Mouse (Mus musculus) E14TG2a.4 (cell line): Measurements from ENCODE around the gene Vgf.
A peak's percentile ranks its signal among the peaks of the same experiment; 100 is the strongest.

Experiments used
- H3K27me3 ChIP-seq: 2 replicates; pipeline ENCODE4 v1.6.1; 2014; ENCODE audit warnings: low read length, control low read depth; ENCODE audit not compliant: insufficient read depth
- H3K36me3 ChIP-seq: 2 replicates; pipeline ENCODE4 v1.6.1; 2014; ENCODE audit warnings: low read length, control low read depth; ENCODE audit not compliant: insufficient read depth
- H3K4me1 ChIP-seq: replicated peaks from 2 replicates; pipeline ENCODE4 v1.6.1; 2014; ENCODE audit warnings: low read depth, low read length, control low read depth
- H3K4me3 ChIP-seq: replicated peaks from 2 replicates; pipeline ENCODE4 v1.5.1; 2014; ENCODE audit warnings: mild to moderate bottlenecking, low read length
- H3K9me3 ChIP-seq: 2 replicates; pipeline ENCODE4 v1.6.1; 2014; ENCODE audit warnings: low read length, control low read depth
- CTCF ChIP-seq: conservative IDR thresholded peaks from 2 replicates; pipeline ENCODE4 v1.5.1; 2014; ENCODE audit warnings: low read length
- NANOG ChIP-seq: IDR thresholded peaks from 2 replicates; pipeline ENCODE4 v1.6.1; 2014; ENCODE audit warnings: borderline replicate concordance, low read length, mixed read lengths
- POU5F1 ChIP-seq: IDR thresholded peaks from 2 replicates; pipeline ENCODE4 v1.6.1; 2014; ENCODE audit warnings: low read length, borderline replicate concordance

Vgf gene

DNA sequence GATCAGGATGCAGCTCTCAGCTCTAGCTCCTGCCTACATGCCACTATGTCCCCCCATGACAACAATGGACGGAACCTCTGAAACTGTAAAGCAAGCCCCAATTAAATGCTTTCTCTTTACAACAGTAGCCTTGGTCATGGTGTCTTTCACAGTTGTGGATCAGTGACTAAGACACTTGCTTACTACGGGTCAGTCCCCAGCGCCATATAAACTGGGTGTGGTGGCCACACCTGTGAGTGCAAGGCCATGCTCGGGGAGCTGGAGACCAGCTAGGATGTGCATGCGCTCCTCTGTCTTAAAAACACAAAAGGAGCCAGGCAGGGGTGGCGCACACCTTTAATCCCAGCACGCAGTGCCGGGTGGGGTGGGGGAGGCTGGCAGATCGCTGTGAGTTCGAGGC, 13.3 kb downstream of the Vgf start:
- Histone ChIP-seq H3K36me3 (peaks cover 60% of the 10 kb centered on the region), H3K4me1 (peaks cover 47% of the 10 kb centered on the region), H3K9me3 (no peaks in the 10 kb centered on the region), H3K4me3 (no peak overlapping the region), H3K27me3 (0 out of 2 replicates have a peak, but pooled peaks cover under 1% of the 10 kb centered on the region)
- TF ChIP-seq NANOG (no peak), POU5F1 (no peak), CTCF (no peak)

DNA sequence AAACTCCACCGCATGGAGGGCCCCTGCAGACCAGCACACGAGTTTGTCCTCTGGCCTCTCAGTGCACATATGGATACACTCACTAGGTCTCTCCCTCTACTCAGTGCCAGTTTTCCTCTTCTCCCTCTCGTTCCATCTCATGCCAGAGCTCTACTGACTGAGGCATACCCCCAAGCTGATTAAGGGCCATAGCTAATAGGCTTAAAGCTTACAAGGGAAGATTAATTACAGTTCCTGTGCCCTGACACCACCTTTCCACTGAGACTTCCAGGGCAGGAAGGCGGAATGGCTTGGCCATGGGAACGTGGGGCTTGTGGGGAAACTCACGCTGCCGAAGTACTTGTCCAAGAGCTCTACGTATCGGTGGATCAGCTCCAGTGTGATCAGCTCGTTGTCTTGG, 15.2 kb downstream of the Vgf start:
- Histone ChIP-seq H3K4me3 (no peak overlapping the region), H3K9me3 (no peaks in the 10 kb centered on the region), H3K4me1 (peaks cover 58% of the 10 kb centered on the region), H3K27me3 (no peaks in the 10 kb centered on the region), H3K36me3 (peaks cover 50% of the 10 kb centered on the region)
- TF ChIP-seq POU5F1 = no peak
- TF ChIP-seq NANOG = no peak
- no peak for TF ChIP-seq CTCF

GRCm38 (mm10) chr5:137043997-137044396, 17.8 kb downstream of the Vgf start:
- Histone ChIP-seq H3K4me3 (no peak overlapping the region), H3K27me3 (no peaks in the 10 kb centered on the region), H3K36me3 (peaks cover 28% of the 10 kb centered on the region), H3K9me3 (no peaks in the 10 kb centered on the region), H3K4me1 (peaks cover 65% of the 10 kb centered on the region)
- no peak for TF ChIP-seq CTCF
- no peak for TF ChIP-seq NANOG
- no peak for TF ChIP-seq POU5F1

DNA sequence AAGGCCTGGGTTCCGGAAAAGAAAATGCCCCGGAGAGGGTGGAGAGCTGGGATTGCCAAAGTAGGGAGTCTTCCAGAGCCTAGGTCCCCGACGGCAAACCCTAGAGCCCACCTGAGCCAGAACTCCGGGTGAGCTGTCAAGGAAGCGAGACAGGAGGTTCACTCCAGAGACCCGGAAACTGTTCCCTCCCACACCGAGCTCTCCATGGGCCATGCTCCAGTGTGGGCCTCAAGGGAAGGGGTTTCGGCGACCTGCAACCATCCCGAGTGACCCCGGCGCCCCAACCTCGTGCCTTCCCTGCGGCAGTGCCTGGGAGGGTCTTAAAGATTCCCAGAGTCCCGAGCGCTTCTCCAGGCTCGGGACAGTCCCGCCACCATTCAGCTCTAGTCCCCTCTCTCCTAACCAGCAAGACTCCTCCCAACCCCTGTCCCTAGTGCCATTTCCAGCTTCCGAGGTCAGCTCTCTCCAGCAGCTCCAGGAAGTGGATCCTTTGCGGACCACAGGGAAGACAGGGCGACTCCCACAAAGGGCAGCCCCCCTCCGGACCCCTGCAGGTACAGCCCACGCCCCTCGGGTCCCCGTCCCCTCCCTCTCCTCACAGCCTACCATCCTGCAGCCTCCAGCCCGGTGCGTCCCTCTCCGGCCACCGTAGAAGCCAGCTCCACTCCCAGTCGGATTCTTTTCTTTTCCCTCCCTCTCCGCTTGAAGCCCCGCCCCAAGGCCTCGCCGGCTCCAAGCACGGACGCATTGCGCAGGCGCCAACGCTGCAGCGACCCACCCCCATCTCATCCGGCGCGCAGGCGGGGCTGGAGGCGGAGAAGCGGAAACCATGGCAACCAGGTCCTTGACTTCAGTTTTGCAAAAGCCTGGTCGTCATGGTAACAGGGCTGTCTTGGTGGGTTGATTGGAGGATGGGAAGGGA, 19.5 kb downstream of the Vgf start, which contains the start of gene Ap1s1:
Ap1s1 (minus strand) TSS at position 734 of the 922 bp plus-strand sequence.
- H3K36me3 ChIP-seq = peaks cover 21% of the 10 kb centered on the region
- peaks cover 56% of the 10 kb centered on the region for H3K4me1 ChIP-seq
- peak within 1 kb of the TSS; percentile 89 for H3K4me3 ChIP-seq
- TF ChIP-seq CTCF (no peak), POU5F1 (no peak), NANOG (no peak)
- no peaks in the 10 kb centered on the region for H3K9me3 ChIP-seq
- H3K27me3 ChIP-seq = no peaks in the 10 kb centered on the region

DNA sequence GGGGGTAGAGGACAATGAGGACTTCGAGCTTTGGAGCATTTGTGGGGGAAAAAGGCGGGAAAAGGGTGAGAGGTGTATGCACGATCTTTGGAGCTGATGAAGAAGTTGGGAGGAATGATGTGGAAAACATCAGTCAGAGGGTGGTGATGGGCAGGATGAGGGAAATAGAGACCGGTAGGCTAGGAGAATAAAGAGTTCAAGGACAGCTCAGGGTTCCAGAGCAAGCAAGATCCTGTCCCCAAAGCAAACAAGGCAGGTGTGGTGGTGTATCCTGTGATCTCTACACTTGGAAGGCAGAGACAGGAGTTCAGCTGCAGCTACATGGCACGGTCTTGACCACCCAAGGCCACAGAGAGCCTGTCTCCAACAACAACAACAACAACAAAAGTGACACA, 20.1 kb downstream of the Vgf start:
- TF ChIP-seq CTCF (no peak), POU5F1 (no peak), NANOG (no peak; the same call in 1 of the 2 replicates)
- H3K4me3 ChIP-seq = no peak overlapping the region
- no peaks in the 10 kb centered on the region for H3K27me3 ChIP-seq
- peaks cover 16% of the 10 kb centered on the region for H3K36me3 ChIP-seq
- peaks cover 62% of the 10 kb centered on the region for H3K4me1 ChIP-seq
- H3K9me3 ChIP-seq = no peaks in the 10 kb centered on the region

- peaks cover 61% of the 10 kb centered on the region for H3K4me1 ChIP-seq
- no peaks in the 10 kb centered on the region for H3K9me3 ChIP-seq
- no peaks in the 10 kb centered on the region for H3K27me3 ChIP-seq
- no peak for TF ChIP-seq POU5F1
- no peak for TF ChIP-seq NANOG
- no peak for TF ChIP-seq CTCF
- H3K4me3 ChIP-seq = no peak overlapping the region
- peaks cover 9% of the 10 kb centered on the region for H3K36me3 ChIP-seq
Observed at GRCm38 (mm10) chr5:137046991-137047390, 20.8 kb downstream of the Vgf start.

- TF ChIP-seq NANOG (no peak), CTCF (no peak), POU5F1 (no peak)
- Histone ChIP-seq H3K4me1 (peaks cover 63% of the 10 kb centered on the region), H3K4me3 (no peak overlapping the region), H3K36me3 (no peaks in the 10 kb centered on the region), H3K9me3 (no peaks in the 10 kb centered on the region), H3K27me3 (no peaks in the 10 kb centered on the region)
Observed at GRCm38 (mm10) chr5:137051125-137051524, 24.9 kb downstream of the Vgf start.

- TF ChIP-seq NANOG (no peak), POU5F1 (no peak), CTCF (no peak)
- peaks cover 54% of the 10 kb centered on the region for H3K4me1 ChIP-seq
- H3K4me3 ChIP-seq = no peak overlapping the region
- no peaks in the 10 kb centered on the region for H3K27me3 ChIP-seq
- no peaks in the 10 kb centered on the region for H3K9me3 ChIP-seq
- H3K36me3 ChIP-seq = no peaks in the 10 kb centered on the region
Observed at GRCm38 (mm10) chr5:137051914-137052505, 25.8 kb downstream of the Vgf start.
